Mouse (Mus musculus) hindbrain, embryonic 10.5 days (tissue): Measurements from ENCODE around the gene Gm20715. TPM values are rescaled to one million over a fixed set of nuclear protein-coding genes. Genes with fewer than 3 reads are reported as not detected.
"Not testable (repeated sequence)": the region's sequence is repeated elsewhere in the genome, so short reads cannot be mapped to it uniquely, and the experiment has no call there.

Experiments used
- DNase-seq: peaks from one replicate; pipeline ENCODE4 v3.0.0-alpha.2; 2017; ENCODE audit warnings: low spot score
- H3K27ac ChIP-seq: fragments of 300-500 bp; sonication (generic); 2 replicates; pipeline ENCODE4 v1.5.1; 2016; ENCODE audit warnings: mild to moderate bottlenecking, moderate library complexity
- H3K27me3 ChIP-seq: fragments of 300-500 bp; sonication (generic); 2 replicates; pipeline ENCODE4 v1.6.1; 2016; ENCODE audit warnings: mild to moderate bottlenecking; ENCODE audit not compliant: poor library complexity, insufficient read depth, severe bottlenecking
- H3K36me3 ChIP-seq: fragments of 300-500 bp; sonication (generic); 2 replicates; pipeline ENCODE4 v1.6.1; 2016; ENCODE audit warnings: mild to moderate bottlenecking, moderate library complexity
- H3K4me1 ChIP-seq: fragments of 300-500 bp; sonication (generic); replicated peaks from 2 replicates; pipeline ENCODE4 v1.6.1; 2016; ENCODE audit warnings: mild to moderate bottlenecking
- H3K4me3 ChIP-seq: fragments of 300-500 bp; sonication (generic); 2 replicates; pipeline ENCODE4 v1.5.1; 2016; ENCODE audit warnings: mild to moderate bottlenecking, moderate library complexity
- H3K9me3 ChIP-seq: fragments of 300-500 bp; sonication (generic); 2 replicates; pipeline ENCODE4 v1.6.1; 2016; ENCODE audit warnings: mild to moderate bottlenecking, moderate library complexity
- WGBS: fragments of 180-500 bp; shearing (Covaris S2); methylation state at CpG from one replicate; pipeline ENCODE4 v1.1.7; 2016; 5-methylcytosine and 5-hydroxymethylcytosine counted together
- polyA plus RNA-seq: library from polyadenylated mRNA; unstranded; fragments of >200 nt; fragmentation: Nextera tagmentation; extraction: Ambion mirVana; gene quantifications from 2 replicates; pipeline ENCODE4 v1.2.1, GENCODE M21; 2016

Gene Gm20715
- polyA plus RNA-seq, 1 experiment from 2014 or later = not detected

- no peak for DNase-seq
- Histone ChIP-seq H3K27ac (no peak overlapping the region), H3K4me1 (no peaks in the 10 kb centered on the region), H3K4me3 (no peak overlapping the region), H3K9me3 (peaks cover 10% of the 10 kb centered on the region; the same call in 1 of the 2 replicates), H3K27me3 (no peaks in the 10 kb centered on the region), H3K36me3 (no peaks in the 10 kb centered on the region)
- WGBS = 89% methylated on average over 5 of the region's 5 CpGs
Observed at GRCm38 (mm10) chr7:6447771-6448170, 37.7 kb downstream of the Gm20715 start.

- H3K27me3 ChIP-seq = no peaks in the 10 kb centered on the region
- H3K9me3 ChIP-seq = peaks cover 15% of the 10 kb centered on the region; the same call in 1 of the 2 replicates
- no peak within 1 kb of the TSS for H3K4me3 ChIP-seq
- DNase-seq = no peak
- H3K36me3 ChIP-seq = no peaks in the 10 kb centered on the region
- H3K4me1 ChIP-seq = no peaks in the 10 kb centered on the region
- no peak within 1 kb of the TSS for H3K27ac ChIP-seq
Observed at GRCm38 (mm10) chr7:6455868-6456267, 45.8 kb downstream of the Gm20715 start, which contains the start of gene Olfr1336. Olfr1336 (plus strand) TSS chr7:6456168.

GRCm38 (mm10) chr7:6456399-6456798 is 46.3 kb downstream of the Gm20715 start:
- Histone ChIP-seq H3K27ac (no peak overlapping the region), H3K4me3 (no peak overlapping the region), H3K9me3 (peaks cover 18% of the 10 kb centered on the region; the same call in 1 of the 2 replicates), H3K36me3 (no peaks in the 10 kb centered on the region), H3K4me1 (no peaks in the 10 kb centered on the region), H3K27me3 (no peaks in the 10 kb centered on the region)
- WGBS = 42% methylated on average over 3 of the region's 3 CpGs
- DNase-seq = no peak

- no peaks in the 10 kb centered on the region for H3K4me1 ChIP-seq
- H3K36me3 ChIP-seq = no peaks in the 10 kb centered on the region
- DNase-seq = no peak
- no peak within 1 kb of the TSS for H3K4me3 ChIP-seq
- H3K9me3 ChIP-seq = 0 out of 2 replicates have a peak, but pooled peaks cover 5% of the 10 kb centered on the region
- H3K27me3 ChIP-seq = no peaks in the 10 kb centered on the region
- H3K27ac ChIP-seq = no peak within 1 kb of the TSS
Observed at GRCm38 (mm10) chr7:6466951-6467350, 56.9 kb downstream of the Gm20715 start, which contains the start of gene Olfr1346. Olfr1346 (plus strand) TSS chr7:6467101.

- H3K9me3 ChIP-seq = peaks cover 37% of the 10 kb centered on the region
- H3K27me3 ChIP-seq, DNase-seq, H3K4me1 ChIP-seq, H3K36me3 ChIP-seq, H3K27ac ChIP-seq, H3K4me3 ChIP-seq: not testable (repeated sequence)
- 79% methylated on average over 2 of the region's 2 CpGs for WGBS
Observed at GRCm38 (mm10) chr7:6477633-6478032, 67.6 kb downstream of the Gm20715 start.

- no peak for DNase-seq
- no peaks in the 10 kb centered on the region for H3K36me3 ChIP-seq
- no peak within 1 kb of the TSS for H3K4me3 ChIP-seq
- no peaks in the 10 kb centered on the region for H3K27me3 ChIP-seq
- no peak within 1 kb of the TSS for H3K27ac ChIP-seq
- WGBS = 41% methylated on average over 2 of the region's 2 CpGs
- no peaks in the 10 kb centered on the region for H3K4me1 ChIP-seq
- peaks cover 28% of the 10 kb centered on the region for H3K9me3 ChIP-seq
Observed at GRCm38 (mm10) chr7:6486841-6487240, 76.8 kb downstream of the Gm20715 start, which contains the start of gene Olfr5. Olfr5 (minus strand) TSS chr7:6486941.

Other genes starting within 250 kb of the Gm20715 start
- 84.4 and 91.4 TPM in 2 replicates for gene Zfp444, start 238.1 kb upstream of the Gm20715 start, polyA plus RNA-seq
- not detected in 2 replicates for gene Galp, start 213.2 kb upstream of the Gm20715 start, polyA plus RNA-seq
- not detected in 2 replicates for gene Zscan5b, start 188.0 kb upstream of the Gm20715 start, polyA plus RNA-seq
- 0.24 TPM in 1 of 2 replicates, not detected in the other for gene Epp13, start 157.6 kb upstream of the Gm20715 start, polyA plus RNA-seq
- 8.5 and 9.6 TPM in 2 replicates for gene Zfp667, start 123.7 kb upstream of the Gm20715 start, polyA plus RNA-seq
- 6.8 and 7.2 TPM in 2 replicates for gene Zfp583, start 79.0 kb upstream of the Gm20715 start, polyA plus RNA-seq
- gene Gm3854, start 66.5 kb upstream of the Gm20715 start, polyA plus RNA-seq = 3.4 and 3.5 TPM in 2 replicates
- 2.3 and 2.5 TPM in 2 replicates for gene Zfp78, start 47.0 kb upstream of the Gm20715 start, polyA plus RNA-seq
- gene Zfp28, start 27.0 kb upstream of the Gm20715 start, polyA plus RNA-seq = 12.0 and 13.0 TPM in 2 replicates
- gene Smim17, start 11.6 kb upstream of the Gm20715 start, polyA plus RNA-seq = 0.29 and 1.2 TPM in 2 replicates
- 0.08 TPM in 1 of 2 replicates, not detected in the other for gene Olfr1344, start 28.4 kb downstream of the Gm20715 start, polyA plus RNA-seq
- gene Olfr1336, start 45.9 kb downstream of the Gm20715 start, polyA plus RNA-seq = not detected in 2 replicates
- gene Olfr1346, start 56.8 kb downstream of the Gm20715 start, polyA plus RNA-seq = not detected in 2 replicates
- gene Olfr5, start 76.7 kb downstream of the Gm20715 start, polyA plus RNA-seq = not detected in 2 replicates
- gene Olfr1347, start 89.5 kb downstream of the Gm20715 start, polyA plus RNA-seq = not detected in 2 replicates
- not detected in 2 replicates for gene Olfr1348, start 98.5 kb downstream of the Gm20715 start, polyA plus RNA-seq
- not detected in 2 replicates for gene Olfr1349, start 112.7 kb downstream of the Gm20715 start, polyA plus RNA-seq
- gene Olfr1350, start 154.6 kb downstream of the Gm20715 start, polyA plus RNA-seq = not detected in 2 replicates